Mouse (Mus musculus) ES-E14 (cell line): ENCODE results near the gene Rbms1. TPM values are rescaled to one million over a fixed set of nuclear protein-coding genes. Genes with fewer than 3 reads are reported as not detected.

Experiments used
- DNase-seq: peaks from one replicate; pipeline ENCODE4 v3.0.0-alpha.2; 2013; ENCODE audit warnings: low read depth, low spot score
- H3K27ac ChIP-seq: 2 replicates; pipeline ENCODE4 v1.5.1; 2012; ENCODE audit warnings: low read depth, mild to moderate bottlenecking, low read length, moderate library complexity, mixed read lengths; ENCODE audit not compliant: poor library complexity, insufficient read depth, severe bottlenecking
- H3K36me3 ChIP-seq: 2 replicates; pipeline ENCODE4 v1.6.1; 2012; ENCODE audit warnings: mild to moderate bottlenecking, low read length, moderate library complexity, mixed read lengths; ENCODE audit not compliant: control insufficient read depth, poor library complexity, insufficient read depth, severe bottlenecking
- H3K4me1 ChIP-seq, 2 experiments: fragments of 150-350 bp in 1 of 2; sonication (generic) in 1 of 2; 2 replicates each; pipeline ENCODE4 v1.6.1; 2012; ENCODE audit warnings: low read length in 2 of 2, mild to moderate bottlenecking in 1 of 2, mixed read lengths in 1 of 2; ENCODE audit not compliant: control insufficient read depth in 2 of 2, insufficient read depth in 2 of 2, poor library complexity in 1 of 2
- H3K4me3 ChIP-seq, 2 experiments: fragments of 150-350 bp in 1 of 2; sonication (generic) in 1 of 2; 2 replicates each; pipeline ENCODE4 v1.5.1; 2012; ENCODE audit warnings: low read length in 2 of 2, low read depth in 1 of 2, mild to moderate bottlenecking in 1 of 2, mixed read lengths in 1 of 2; ENCODE audit not compliant: insufficient read depth in 1 of 2, poor library complexity in 1 of 2, severe bottlenecking in 1 of 2
- H3K9ac ChIP-seq: 2 replicates; pipeline ENCODE4 v1.6.1; 2012; ENCODE audit warnings: low read depth, mild to moderate bottlenecking, low read length, mixed read lengths; ENCODE audit not compliant: poor library complexity, insufficient read depth, severe bottlenecking
- H3K9me3 ChIP-seq: fragments of 150-350 bp; sonication (generic); 2 replicates; pipeline ENCODE4 v1.6.1; 2012; ENCODE audit warnings: low read depth, mild to moderate bottlenecking, low read length; ENCODE audit not compliant: control insufficient read depth, insufficient read depth
- CHD2 ChIP-seq: IDR thresholded peaks from 2 replicates; pipeline ENCODE4 v1.6.1; 2014; ENCODE audit warnings: mild to moderate bottlenecking, low read depth, low read length, inconsistent platforms
- HCFC1 ChIP-seq: IDR thresholded peaks from 2 replicates; pipeline ENCODE4 v1.6.1; 2012; ENCODE audit warnings: low read length, inconsistent platforms, borderline replicate concordance; ENCODE audit not compliant: insufficient read depth
- MAFK ChIP-seq: IDR thresholded peaks from 2 replicates; pipeline ENCODE4 v1.6.1; 2014; ENCODE audit warnings: mild to moderate bottlenecking, low read depth, low read length, inconsistent platforms; ENCODE audit not compliant: insufficient read depth
- ZC3H11A ChIP-seq: IDR thresholded peaks from 2 replicates; pipeline ENCODE4 v1.6.1; 2012; ENCODE audit warnings: low read depth, mild to moderate bottlenecking, inconsistent platforms, low read length, borderline replicate concordance
- ZNF384 ChIP-seq: IDR thresholded peaks from 2 replicates; pipeline ENCODE4 v1.6.1; 2012; ENCODE audit warnings: low read depth, low read length, inconsistent platforms
- in situ Hi-C, 2 experiments: fragments of 600-800 bp; cut with MboI; formaldehyde crosslinking; loops; one replicate each; pipeline ENCODE4 v1.15.1; 2025; ENCODE audit warnings: low sequenced_read_pairs in 2 of 2, inconsistent platforms in 1 of 2; ENCODE audit not compliant: unreplicated experiment in 2 of 2
- total RNA-seq: library from RNA; depleted of rRNA; stranded (reverse); fragments of 300-350 nt; gene quantifications from 2 replicates; pipeline ENCODE4 v1.2.3, GENCODE M21; 2012; rRNA removed

Gene Rbms1
- total RNA-seq, result 38.3 and 45.6 TPM in 2 replicates

DNA sequence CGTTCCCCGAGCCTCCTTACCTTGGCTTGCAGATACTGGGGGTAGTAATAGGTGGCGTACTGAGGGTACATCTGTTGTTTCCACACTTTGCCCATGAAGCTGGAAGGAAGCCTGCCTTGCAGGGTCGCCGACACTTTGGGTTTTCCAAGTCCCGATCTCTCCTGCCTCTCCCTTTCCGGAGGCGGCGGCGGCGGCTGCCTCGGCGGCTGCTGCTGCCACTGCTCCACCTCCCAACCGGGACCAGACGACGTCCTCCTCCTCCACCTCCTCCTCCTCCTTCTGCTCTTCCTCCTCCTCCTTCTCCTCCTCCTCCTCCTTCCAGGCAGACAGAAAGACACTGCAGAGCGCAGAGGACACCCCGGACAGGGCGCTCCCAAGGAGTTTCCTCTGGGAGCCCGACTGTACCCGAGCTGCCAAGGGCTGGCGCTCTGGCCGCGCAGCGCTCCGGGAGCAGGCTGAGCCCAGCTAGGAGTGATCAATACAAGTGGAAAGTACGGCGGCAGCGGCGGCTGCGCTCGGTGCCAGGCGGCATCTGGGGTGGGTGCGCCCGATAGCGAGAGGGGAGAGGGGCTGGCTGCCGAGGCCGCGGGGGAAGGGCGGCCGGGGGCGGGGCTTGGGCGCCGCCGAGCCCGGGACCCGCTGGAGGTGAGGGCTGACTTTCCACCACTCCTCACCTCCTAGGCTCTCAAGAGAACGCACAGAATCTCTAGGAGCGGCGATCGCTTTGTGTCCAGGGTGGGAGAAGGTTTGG is at the start of gene Rbms1:
Gene Rbms1 (minus strand): TSS at position 522 of the 751 bp plus-strand sequence.
- peak within 1 kb of the TSS; percentile 69 for H3K9ac ChIP-seq
- H3K4me1 ChIP-seq, result 0 out of 4 replicates have a peak, but pooled peaks cover 0 to 2% of the 10 kb centered on the region in 2 experiments
- H3K27ac ChIP-seq, result no peak within 1 kb of the TSS
- H3K4me3 ChIP-seq, result peak within 1 kb of the TSS; percentile 81 to 87
- no peak for TF ChIP-seq HCFC1
- no peak for TF ChIP-seq ZC3H11A
- no peak for TF ChIP-seq CHD2
- no peak for TF ChIP-seq MAFK
- no peak for TF ChIP-seq ZNF384
- H3K9me3 ChIP-seq, result no peaks in the 10 kb centered on the region
- DNase-seq, result peak; percentile 50
- in situ Hi-C loops, result no loop called here
- H3K36me3 ChIP-seq, result no peaks in the 10 kb centered on the region

DNA sequence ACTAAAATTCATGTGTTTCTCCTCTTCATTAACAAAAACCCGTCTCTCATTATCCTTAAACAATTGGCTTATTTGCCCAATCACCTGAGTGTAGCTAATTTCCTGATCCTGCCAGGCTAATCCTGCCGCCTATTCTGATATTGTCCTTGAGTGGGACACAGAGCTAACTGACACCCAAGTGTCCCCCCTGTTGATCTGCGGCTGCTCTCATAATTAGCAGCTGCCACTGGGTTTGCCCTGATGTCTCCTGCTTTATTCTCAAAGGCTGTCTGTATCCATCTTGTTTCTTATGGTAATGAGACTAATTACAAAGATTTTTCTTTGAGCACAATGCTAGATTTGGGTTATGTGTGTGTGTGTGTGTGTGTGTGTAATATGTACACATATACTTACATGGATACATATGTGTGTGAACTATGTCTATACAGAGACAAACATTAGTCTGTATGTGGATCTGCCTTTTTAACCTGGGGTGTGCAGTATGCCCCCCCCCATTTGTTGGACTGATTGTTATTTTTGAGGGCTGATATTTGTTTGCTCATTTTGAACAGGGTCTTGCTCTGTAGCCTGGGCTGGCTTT is 49.3 kb upstream of the Rbms1 start:
- in situ Hi-C loops, result no loop called here
- Histone ChIP-seq H3K9ac (no peak overlapping the region), H3K4me1 (no peaks in the 10 kb centered on the region), H3K9me3 (no peaks in the 10 kb centered on the region), H3K27ac (no peak overlapping the region), H3K36me3 (no peaks in the 10 kb centered on the region), H3K4me3 (no peak overlapping the region)
- no peak for DNase-seq
- no peak for TF ChIP-seq MAFK

DNA sequence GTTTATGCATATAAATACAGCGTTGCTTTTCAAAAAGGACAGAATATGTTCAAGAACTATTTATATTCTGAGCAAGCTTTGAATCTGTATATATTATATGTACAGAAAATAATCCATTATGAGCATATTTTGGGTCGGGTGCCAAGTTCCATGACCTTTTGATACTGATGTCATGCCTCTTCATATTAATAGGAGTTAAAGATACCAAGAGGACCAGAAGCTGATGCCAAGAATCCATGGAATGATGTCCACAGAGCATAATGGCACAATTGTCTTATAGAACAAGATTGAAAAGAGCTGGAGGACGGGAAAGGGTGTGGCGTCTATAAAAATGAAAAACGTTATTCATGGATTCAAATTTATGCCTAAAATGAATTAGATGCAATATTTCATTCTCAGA is 23.3 kb upstream of the Rbms1 start:
- H3K9me3 ChIP-seq, result no peaks in the 10 kb centered on the region
- no peak overlapping the region for H3K4me3 ChIP-seq
- H3K36me3 ChIP-seq, result no peaks in the 10 kb centered on the region
- DNase-seq, result no peak
- no peak overlapping the region for H3K27ac ChIP-seq
- no peak overlapping the region for H3K9ac ChIP-seq
- no peaks in the 10 kb centered on the region for H3K4me1 ChIP-seq
- no peak for TF ChIP-seq ZC3H11A
- TF ChIP-seq HCFC1, result no peak
- no peak for TF ChIP-seq MAFK
- TF ChIP-seq CHD2, result no peak
- TF ChIP-seq ZNF384, result no peak
- in situ Hi-C loops, result no loop called here

DNA sequence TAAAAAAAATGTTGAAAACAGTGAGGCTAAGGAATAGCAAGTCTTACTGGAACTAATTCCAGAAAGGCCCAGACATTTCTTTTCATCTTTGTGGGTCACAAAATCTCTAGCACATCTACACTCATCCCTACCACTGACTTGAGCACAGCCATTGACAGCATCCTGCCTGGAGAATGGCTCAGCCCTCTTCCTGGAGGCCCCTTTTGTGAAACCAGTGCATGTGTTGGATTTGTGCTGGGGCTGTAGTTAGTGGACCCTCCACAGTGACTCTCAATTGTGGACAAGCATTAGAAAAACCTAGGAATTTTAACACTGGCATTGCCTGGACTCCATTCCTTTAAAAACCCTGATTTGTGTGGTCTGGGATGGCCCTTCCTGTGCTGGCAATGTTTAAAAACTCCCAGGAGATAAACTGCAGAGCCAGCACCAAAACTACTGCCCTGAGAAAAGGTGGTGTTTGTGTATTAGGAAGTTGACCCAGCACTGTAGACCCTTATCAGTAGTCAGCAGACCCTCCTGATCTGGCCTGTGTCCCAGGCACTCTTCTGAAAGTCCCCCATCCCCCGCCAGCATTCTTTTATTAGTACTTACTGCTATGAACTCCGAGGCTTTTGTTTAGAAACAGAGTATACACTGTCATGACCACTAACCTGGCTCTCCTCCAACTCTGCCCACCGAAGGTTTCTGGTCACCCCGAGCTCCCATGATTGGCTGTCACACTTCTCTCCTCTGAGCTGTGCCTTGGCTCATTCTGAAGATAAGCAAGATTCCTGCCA is 15.7 kb upstream of the Rbms1 start:
- Histone ChIP-seq H3K9ac (no peak overlapping the region), H3K4me3 (no peak overlapping the region), H3K36me3 (no peaks in the 10 kb centered on the region), H3K4me1 (no peaks in the 10 kb centered on the region), H3K9me3 (no peaks in the 10 kb centered on the region), H3K27ac (no peak overlapping the region)
- DNase-seq, result no peak
- in situ Hi-C loops, result no loop called here
- TF ChIP-seq ZC3H11A (no peak), MAFK (no peak), CHD2 (no peak), HCFC1 (no peak), ZNF384 (no peak)
